Mouse (Mus musculus) lung, embryonic 14.5 days (tissue): ENCODE data around the gene Ccdc9b. TPM values are rescaled to one million over a fixed set of nuclear protein-coding genes. Genes with fewer than 3 reads are reported as not detected.
A peak's percentile ranks its signal among the peaks of the same experiment; 100 is the strongest.

Experiments used
- ATAC-seq: fragments of 200-750 bp; cut with Nextera tagmentation; 2 replicates; pipeline ENCODE4 v1.8.0; 2017; ENCODE audit warnings: mild to moderate bottlenecking, moderate TSS enrichment, moderate library complexity; ENCODE audit not compliant: insufficient read depth
- DNase-seq: peaks from one replicate; pipeline ENCODE4 v3.0.0-alpha.2; 2015
- H3K27ac ChIP-seq: fragments of 300-500 bp; sonication (generic); 2 replicates; pipeline ENCODE4 v1.5.1; 2014; ENCODE audit warnings: low read depth, mild to moderate bottlenecking, moderate library complexity
- H3K27me3 ChIP-seq: fragments of 300-500 bp; sonication (generic); 2 replicates; pipeline ENCODE4 v1.6.1; 2014; ENCODE audit warnings: low read length, control low read depth; ENCODE audit not compliant: insufficient read depth
- H3K36me3 ChIP-seq: fragments of 300-500 bp; sonication (generic); 2 replicates; pipeline ENCODE4 v1.6.1; 2014; ENCODE audit warnings: control low read depth; ENCODE audit not compliant: insufficient read depth
- H3K4me1 ChIP-seq: fragments of 300-500 bp; sonication (generic); 2 replicates; pipeline ENCODE4 v1.6.1; 2014; ENCODE audit warnings: antibody characterized with exemption, control low read depth; ENCODE audit not compliant: insufficient read depth
- H3K4me2 ChIP-seq: fragments of 300-500 bp; sonication (generic); 2 replicates; pipeline ENCODE4 v1.6.1; 2014; ENCODE audit warnings: mild to moderate bottlenecking
- H3K4me3 ChIP-seq: fragments of 300-500 bp; sonication (generic); 2 replicates; pipeline ENCODE4 v1.5.1; 2014; ENCODE audit warnings: low read depth, low read length
- H3K9ac ChIP-seq: fragments of 300-500 bp; sonication (generic); 2 replicates; pipeline ENCODE4 v1.6.1; 2014
- H3K9me3 ChIP-seq: fragments of 300-500 bp; sonication (generic); 2 replicates; pipeline ENCODE4 v1.6.1; 2016; ENCODE audit warnings: low read depth, low read length, control low read depth
- CTCF ChIP-seq: IDR thresholded peaks from 2 replicates; pipeline ENCODE4 v1.5.1; 2016; ENCODE audit warnings: antibody characterized with exemption, low read depth
- WGBS: fragments of 180-500 bp; shearing (Covaris S2); extraction: QIAGEN DNeasy Blood & Tissue Kit; methylation state at CpG from one replicate; pipeline ENCODE4 v1.1.7; 2014; 5-methylcytosine and 5-hydroxymethylcytosine counted together
- polyA plus RNA-seq: library from polyadenylated mRNA; unstranded; fragments of >200 nt; fragmentation: Nextera tagmentation; extraction: Ambion mirVana; gene quantifications from 2 replicates; pipeline ENCODE4 v1.2.1, GENCODE M21; 2014

Ccdc9b gene
- polyA plus RNA-seq, 1 experiment from 2014 or later = 0.55 TPM

GRCm38 (mm10) chr2:118747301-118747960 is 15.0 kb downstream of the Ccdc9b start:
- peak; percentile 85 for DNase-seq
- H3K36me3 ChIP-seq = 0 out of 2 replicates have a peak, but pooled peaks cover 6% of the 10 kb centered on the region
- peak overlapping the region; percentile 91 for H3K4me2 ChIP-seq
- ATAC-seq = no peak
- H3K9me3 ChIP-seq = no peaks in the 10 kb centered on the region
- H3K27ac ChIP-seq = no peak overlapping the region
- H3K4me3 ChIP-seq = peak overlapping the region; percentile 76
- peaks cover 9% of the 10 kb centered on the region for H3K27me3 ChIP-seq
- no peak for TF ChIP-seq CTCF
- no peak overlapping the region for H3K9ac ChIP-seq
- H3K4me1 ChIP-seq = peaks cover 14% of the 10 kb centered on the region
- 23% methylated on average over 10 of the region's 10 CpGs for WGBS

DNA sequence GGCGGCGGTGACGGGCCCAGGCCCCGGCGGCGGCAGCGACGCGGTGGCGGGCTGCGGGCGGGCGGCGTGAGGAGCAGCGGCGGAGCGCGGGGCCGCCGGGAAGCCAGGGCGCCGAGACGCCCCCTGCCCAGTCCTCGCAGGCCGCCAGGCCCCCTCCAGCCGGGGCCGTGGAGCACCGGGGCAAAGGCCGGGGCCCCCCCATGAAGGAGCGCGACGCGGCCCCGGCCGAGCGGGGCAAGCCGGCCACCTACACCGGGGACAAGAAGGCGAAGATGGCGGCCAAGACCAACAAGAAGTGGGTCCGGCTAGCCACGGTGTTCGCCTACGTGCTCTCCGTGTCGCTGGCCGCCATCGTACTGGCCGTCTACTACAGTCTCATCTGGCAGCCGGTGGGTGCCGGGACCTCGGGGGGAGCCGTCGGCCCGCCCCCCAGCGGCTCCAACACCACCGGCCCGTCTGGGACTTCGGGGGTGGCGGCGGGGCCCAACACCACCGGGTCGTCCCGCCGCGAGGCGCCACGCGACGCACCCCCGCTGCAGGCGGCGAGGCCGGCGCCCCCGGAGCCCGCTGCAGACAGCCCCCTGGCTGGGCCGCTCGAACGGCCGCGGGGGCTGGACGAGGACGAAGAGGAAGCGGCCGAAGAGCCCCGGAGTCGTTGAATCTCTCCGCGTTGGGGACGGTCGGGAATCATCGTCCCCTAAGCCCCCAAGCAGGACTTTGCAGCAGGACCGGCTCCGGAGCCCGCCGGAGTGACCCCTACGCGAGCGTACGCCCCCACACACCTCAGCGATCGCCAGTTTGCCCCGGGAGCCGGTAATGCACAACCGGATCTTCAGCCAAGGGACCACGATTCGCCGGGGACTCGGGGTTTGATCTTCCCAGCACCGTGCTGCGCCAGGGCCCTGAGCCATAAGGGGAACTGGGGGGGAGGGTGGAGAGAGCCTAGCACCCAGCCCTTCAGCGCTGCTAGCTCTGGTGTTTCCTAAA is 16.3 kb downstream of the Ccdc9b start:
- peaks cover 9% of the 10 kb centered on the region for H3K27me3 ChIP-seq
- H3K9me3 ChIP-seq = no peaks in the 10 kb centered on the region
- H3K4me1 ChIP-seq = peaks cover 11% of the 10 kb centered on the region
- ATAC-seq = peak; percentile 53
- TF ChIP-seq CTCF = no peak
- H3K27ac ChIP-seq = peak overlapping the region; percentile 38; the same call in 1 of the 2 replicates
- peak; percentile 55 for DNase-seq
- WGBS = under 1% methylated on average over 106 of the region's 113 CpGs
- H3K4me3 ChIP-seq = peak overlapping the region; percentile 76
- peak overlapping the region; percentile 91 for H3K4me2 ChIP-seq
- 0 out of 2 replicates have a peak, but pooled peaks cover 6% of the 10 kb centered on the region for H3K36me3 ChIP-seq
- peak overlapping the region; percentile 80 for H3K9ac ChIP-seq

DNA sequence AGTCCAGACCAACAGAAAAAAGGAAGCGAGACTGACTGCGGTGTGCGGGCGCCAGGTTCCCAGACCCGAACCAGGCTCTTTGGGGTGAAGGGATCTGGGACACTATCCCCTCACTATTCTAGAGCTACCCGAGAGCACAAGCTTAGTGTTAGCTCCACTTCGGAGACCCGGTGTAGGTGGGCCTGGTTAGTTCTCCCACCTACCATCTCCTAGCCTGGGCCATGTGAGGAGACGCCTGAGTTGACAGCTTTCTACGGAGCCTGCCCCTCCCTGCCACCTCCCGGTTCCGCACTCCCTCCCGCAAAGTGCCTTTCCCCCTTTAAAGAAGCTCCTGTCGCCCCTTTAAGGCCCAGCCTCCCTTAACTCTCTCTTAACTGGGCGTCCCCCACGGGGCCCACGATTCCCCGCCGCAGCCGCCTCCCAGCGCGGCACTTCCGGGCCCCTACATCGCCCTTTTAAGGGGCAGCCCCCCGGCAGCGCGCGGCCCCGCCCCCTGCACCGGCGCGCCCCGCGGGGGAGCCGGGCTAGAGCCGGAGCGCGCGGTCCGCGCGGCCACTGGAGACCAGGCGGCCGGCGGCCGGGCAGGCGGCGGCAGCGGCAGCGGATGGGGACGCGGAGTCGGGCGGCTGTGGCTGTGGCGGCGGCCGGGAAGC is 17.1 kb downstream of the Ccdc9b start, which contains the start of gene Inafm2:
TSS of gene Inafm2 (plus strand) at position 527 of the 653 bp plus-strand sequence.
- peaks cover 11% of the 10 kb centered on the region for H3K4me1 ChIP-seq
- no peaks in the 10 kb centered on the region for H3K9me3 ChIP-seq
- H3K9ac ChIP-seq = peak within 1 kb of the TSS; percentile 80
- peak within 1 kb of the TSS; percentile 76 for H3K4me3 ChIP-seq
- H3K4me2 ChIP-seq = peak within 1 kb of the TSS; percentile 91
- ATAC-seq (peak; percentile 92), DNase-seq (peak; percentile 96)
- H3K27ac ChIP-seq = peak within 1 kb of the TSS; percentile 38; the same call in 1 of the 2 replicates
- TF ChIP-seq CTCF = no peak
- peaks cover 9% of the 10 kb centered on the region for H3K27me3 ChIP-seq
- WGBS = 0% methylated on average over 52 of the region's 57 CpGs
- 0 out of 2 replicates have a peak, but pooled peaks cover 5% of the 10 kb centered on the region for H3K36me3 ChIP-seq

- Histone ChIP-seq H3K4me1 (peaks cover 10% of the 10 kb centered on the region; the same call in 1 of the 2 replicates), H3K4me3 (no peak overlapping the region), H3K27ac (no peak overlapping the region), H3K9ac (no peak overlapping the region), H3K9me3 (no peaks in the 10 kb centered on the region), H3K4me2 (peak overlapping the region; percentile 91), H3K36me3 (no peaks in the 10 kb centered on the region), H3K27me3 (peaks cover 9% of the 10 kb centered on the region)
- no peak for TF ChIP-seq CTCF
- DNase-seq (no peak), ATAC-seq (no peak)
- WGBS = 9% methylated on average over 7 of the region's 7 CpGs
These were observed 17.8 kb downstream of the Ccdc9b start for GRCm38 (mm10) chr2:118744621-118745020.

DNA sequence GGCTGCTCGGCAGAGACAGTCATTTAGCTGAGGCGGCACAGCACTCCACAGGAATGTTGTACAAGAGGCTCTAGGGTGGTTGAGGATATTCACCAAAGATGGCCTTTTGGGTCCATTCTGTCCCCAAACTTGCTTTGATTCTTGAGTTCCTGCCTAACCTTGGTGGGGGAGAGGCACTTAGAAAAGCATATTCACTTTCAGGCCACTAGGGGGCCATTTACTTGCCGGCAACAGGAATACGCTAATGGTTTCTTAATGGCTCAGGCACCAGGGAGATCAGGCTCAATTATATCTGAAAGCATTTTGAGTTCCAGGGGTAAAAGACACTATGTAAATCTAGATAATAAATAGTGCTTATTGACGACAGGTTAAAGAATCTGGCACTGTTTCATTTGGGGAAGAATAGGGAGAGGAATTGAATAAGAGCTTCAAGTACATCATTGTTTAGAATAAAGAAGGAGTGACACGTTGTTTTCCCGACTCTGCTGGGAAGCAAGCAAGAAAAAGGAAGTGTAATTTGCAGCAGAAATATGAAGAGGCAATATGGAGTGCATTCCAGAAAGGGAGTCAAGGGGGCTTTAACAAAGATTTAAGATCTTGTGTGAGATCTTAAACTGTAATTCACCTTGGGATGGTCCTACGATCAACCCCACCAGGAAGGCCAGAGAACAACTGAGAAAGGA is 19.1 kb downstream of the Ccdc9b start:
- TF ChIP-seq CTCF = peak; percentile 89
- no peak overlapping the region for H3K4me2 ChIP-seq
- H3K4me3 ChIP-seq = no peak overlapping the region
- H3K27me3 ChIP-seq = peaks cover 9% of the 10 kb centered on the region
- ATAC-seq (no peak), DNase-seq (peak; percentile 88)
- no peak overlapping the region for H3K27ac ChIP-seq
- H3K9ac ChIP-seq = no peak overlapping the region
- no peaks in the 10 kb centered on the region for H3K9me3 ChIP-seq
- WGBS = 26% methylated on average over 8 of the region's 8 CpGs
- H3K36me3 ChIP-seq = no peaks in the 10 kb centered on the region
- H3K4me1 ChIP-seq = peaks cover 8% of the 10 kb centered on the region; the same call in 1 of the 2 replicates

DNA sequence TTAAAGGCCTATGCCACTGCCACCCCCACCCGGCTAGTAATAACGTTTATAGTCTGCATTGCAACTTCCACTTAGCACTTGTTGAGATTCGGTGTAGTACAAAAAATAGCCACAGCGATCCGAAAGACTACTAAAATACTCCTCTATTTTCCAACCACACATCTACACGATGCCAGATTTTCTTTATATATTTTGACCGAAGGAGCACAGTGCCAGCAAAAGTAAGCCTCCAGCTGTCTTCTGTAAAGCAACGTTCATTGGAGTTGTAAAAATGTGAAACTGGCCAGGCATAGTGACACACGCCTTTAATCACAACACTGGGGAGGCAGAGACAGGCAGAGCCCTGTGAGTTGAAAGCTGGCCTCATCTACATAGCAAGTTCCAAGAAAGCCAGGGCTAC is 21.3 kb downstream of the Ccdc9b start:
- peaks cover 9% of the 10 kb centered on the region for H3K27me3 ChIP-seq

More for the DNA sequence above, 21.3 kb downstream of the Ccdc9b start:
- TF ChIP-seq CTCF = no peak
- DNase-seq = peak; percentile 17
- H3K4me2 ChIP-seq = no peak overlapping the region
- H3K9me3 ChIP-seq = no peaks in the 10 kb centered on the region
- H3K9ac ChIP-seq = no peak overlapping the region
- no peaks in the 10 kb centered on the region for H3K36me3 ChIP-seq
- 51% methylated on average over 9 of the region's 9 CpGs for WGBS
- no peak overlapping the region for H3K4me3 ChIP-seq
- no peak overlapping the region for H3K27ac ChIP-seq
- no peak for ATAC-seq
- no peaks in the 10 kb centered on the region for H3K4me1 ChIP-seq
